Mouse (Mus musculus) myocyte (in vitro differentiated cells): ENCODE measurements at regions not wholly inside any gene's neighbourhood (a gene's known extent, or its start where the extent isn't known, plus 50 kb on each side); places are given as distances from the start of the nearest gene placed in this dataset.

Experiments
- H3K27me3 ChIP-seq: one replicate; pipeline ENCODE4 v1.6.1; 2011; ENCODE audit not compliant: control insufficient read depth, insufficient read depth, insufficient read length
- H3K36me3 ChIP-seq: one replicate; pipeline ENCODE4 v1.6.1; 2011; ENCODE audit not compliant: control insufficient read depth, insufficient read depth
- H3K4me2 ChIP-seq: one replicate; pipeline ENCODE4 v1.6.1; 2011; ENCODE audit warnings: low read depth, control low read depth
- H3K4me3 ChIP-seq: one replicate; pipeline ENCODE4 v1.5.1; 2011; ENCODE audit warnings: mild to moderate bottlenecking, control low read depth, moderate library complexity
- H3K79me2 ChIP-seq: one replicate; pipeline ENCODE4 v1.6.1; 2011; ENCODE audit not compliant: control insufficient read depth, insufficient read depth
- H3ac ChIP-seq: one replicate; pipeline ENCODE4 v1.6.1; 2011; ENCODE audit not compliant: control insufficient read depth, insufficient read length
- CEBPB ChIP-seq: IDR thresholded peaks from 2 replicates; pipeline ENCODE4 v1.6.1; 2011; ENCODE audit warnings: mild to moderate bottlenecking, moderate library complexity; ENCODE audit not compliant: poor library complexity, insufficient read depth, severe bottlenecking
- E2F4 ChIP-seq: IDR thresholded peaks from one replicate; pipeline ENCODE4 v1.6.1; 2011; ENCODE audit warnings: mild to moderate bottlenecking, control low read depth, moderate library complexity; ENCODE audit not compliant: insufficient read depth
- MAX ChIP-seq: IDR thresholded peaks from one replicate; pipeline ENCODE4 v1.6.1; 2011; ENCODE audit warnings: low read depth, mild to moderate bottlenecking, control low read depth
- MYOD1 ChIP-seq, 3 experiments: IDR thresholded peaks; one replicate each; pipeline ENCODE4 v1.6.1; 2011; ENCODE audit warnings: control low read depth in 2 of 3, low read depth in 2 of 3, mild to moderate bottlenecking in 2 of 3, moderate library complexity in 1 of 3; ENCODE audit not compliant: insufficient read length in 2 of 3, control insufficient read depth in 1 of 3
- MYOG ChIP-seq, 3 experiments: IDR thresholded peaks; one replicate each; pipeline ENCODE4 v1.6.1; 2011; ENCODE audit warnings: control low read depth in 2 of 3, low read depth in 2 of 3, mild to moderate bottlenecking in 2 of 3; ENCODE audit not compliant: insufficient read length in 2 of 3, control insufficient read depth in 1 of 3, insufficient read depth in 1 of 3
- POLR2A ChIP-seq: IDR thresholded peaks from one replicate; pipeline ENCODE4 v1.6.1; 2011; ENCODE audit warnings: low read depth, mild to moderate bottlenecking, control low read depth, moderate library complexity; ENCODE audit not compliant: insufficient read length
- POLR2AphosphoS2 ChIP-seq: IDR thresholded peaks from one replicate; pipeline ENCODE4 v1.6.1; 2011; ENCODE audit warnings: low read depth, control low read depth; ENCODE audit not compliant: insufficient read length
- REST ChIP-seq: IDR thresholded peaks from one replicate; pipeline ENCODE4 v1.6.1; 2011; ENCODE audit warnings: mild to moderate bottlenecking, control low read depth, moderate library complexity; ENCODE audit not compliant: insufficient read depth, insufficient read length
- SRF ChIP-seq: IDR thresholded peaks from one replicate; pipeline ENCODE4 v1.6.1; 2011; ENCODE audit warnings: low read depth; ENCODE audit not compliant: control insufficient read depth, insufficient read length
- TCF12 ChIP-seq: IDR thresholded peaks from one replicate; pipeline ENCODE4 v1.6.1; 2011; ENCODE audit warnings: mild to moderate bottlenecking, control low read depth; ENCODE audit not compliant: poor library complexity, insufficient read depth, severe bottlenecking
- TCF3 ChIP-seq: IDR thresholded peaks from one replicate; pipeline ENCODE4 v1.6.1; 2011; ENCODE audit warnings: low read depth, control low read depth; ENCODE audit not compliant: insufficient read length
- USF1 ChIP-seq: IDR thresholded peaks from one replicate; pipeline ENCODE4 v1.6.1; 2011; ENCODE audit warnings: low read depth, mild to moderate bottlenecking, control low read depth, moderate library complexity

- TF ChIP-seq MAX: no peak
- no peak for TF ChIP-seq TCF12
- no peak for TF ChIP-seq TCF3
- no peak for TF ChIP-seq REST
- TF ChIP-seq CEBPB: no peak
- TF ChIP-seq MYOD1 (IDR thresholded peaks at IDR 0.05; ENCODE audit: control insufficient read depth in 1 of 3, insufficient read length in 2 of 3, low read depth in 2 of 3): no peak
- TF ChIP-seq MYOG (IDR thresholded peaks at IDR 0.05; ENCODE audit: control insufficient read depth in 1 of 3, insufficient read depth in 1 of 3, insufficient read length in 2 of 3, low read depth in 2 of 3): no peak
- TF ChIP-seq E2F4: no peak
- Histone ChIP-seq H3K4me3 (no peak overlapping the region), H3K4me2 (no peak overlapping the region), H3K36me3 (no peaks in the 10 kb centered on the region), H3K79me2 (no peaks in the 10 kb centered on the region), H3ac (no peak overlapping the region), H3K27me3 (no peaks in the 10 kb centered on the region)
Observed at GRCm38 (mm10) chr11:8297462-8297861, 366.9 kb downstream of the Tns3 start.

DNA sequence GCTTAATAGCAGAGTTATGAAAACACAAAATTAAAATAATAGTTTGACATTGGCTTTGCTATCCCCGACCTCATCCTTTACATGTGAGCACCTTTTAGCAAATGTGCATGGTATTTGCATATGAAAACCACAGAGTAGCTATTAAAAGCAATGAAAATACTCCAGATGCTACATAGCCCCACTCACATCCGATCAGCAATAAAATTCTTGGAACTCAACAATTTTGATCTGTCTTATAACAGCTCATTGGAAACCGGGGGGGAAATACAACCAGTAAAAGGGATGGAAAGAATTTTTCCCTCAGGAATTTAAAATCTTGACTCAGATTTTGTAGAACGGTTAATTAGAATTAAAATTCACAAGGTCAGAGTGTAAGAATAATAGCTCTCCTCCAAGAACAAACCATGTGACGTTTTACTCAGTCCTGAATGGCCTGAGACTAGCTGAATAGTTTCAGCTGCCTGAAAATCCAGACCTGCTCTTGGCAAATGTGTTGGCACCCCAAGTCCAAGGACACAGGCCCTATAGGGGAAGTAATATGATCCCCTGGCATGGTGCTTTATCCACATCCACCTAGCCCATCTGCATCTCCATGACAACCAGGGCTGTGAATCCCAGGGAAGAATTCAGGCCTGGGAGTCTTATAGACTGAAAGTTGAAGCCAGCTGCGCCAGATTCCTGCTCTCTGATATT is 370.9 kb downstream of the Tns3 start:
- H3K4me3 ChIP-seq: no peak overlapping the region
- TF ChIP-seq USF1 (no peak), CEBPB (no peak)

DNA sequence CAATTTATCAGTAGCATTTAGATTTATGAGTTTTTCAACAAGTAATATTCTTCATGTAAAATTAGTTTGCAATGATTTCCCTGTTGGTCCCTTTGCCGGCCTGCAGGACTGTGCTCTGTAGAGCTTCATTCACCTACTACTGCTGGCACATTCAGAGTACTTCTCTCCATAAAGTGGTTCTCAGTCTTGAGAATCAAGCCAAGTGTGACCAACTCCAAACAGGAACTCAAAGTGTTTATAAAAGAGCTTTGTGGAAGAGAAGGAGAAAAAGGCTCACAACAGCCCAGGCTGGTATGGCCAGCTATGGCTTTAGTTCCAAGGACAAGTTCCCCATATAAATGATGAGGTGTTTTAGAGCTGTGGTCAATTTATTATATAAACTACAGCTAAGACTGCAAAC is 379.1 kb downstream of the Tns3 start:
- Histone ChIP-seq H3ac (no peak overlapping the region), H3K36me3 (no peaks in the 10 kb centered on the region), H3K4me2 (no peak overlapping the region), H3K4me3 (no peak overlapping the region), H3K27me3 (no peaks in the 10 kb centered on the region), H3K79me2 (no peaks in the 10 kb centered on the region)
- no peak for TF ChIP-seq MYOG (IDR thresholded peaks at IDR 0.05; ENCODE audit: control insufficient read depth in 1 of 3, insufficient read depth in 1 of 3, insufficient read length in 2 of 3, low read depth in 2 of 3)
- no peak for TF ChIP-seq USF1
- no peak for TF ChIP-seq TCF3
- no peak for TF ChIP-seq TCF12
- TF ChIP-seq POLR2A: no peak
- TF ChIP-seq REST: no peak
- no peak for TF ChIP-seq E2F4
- TF ChIP-seq MAX: no peak
- TF ChIP-seq POLR2AphosphoS2: no peak
- no peak for TF ChIP-seq CEBPB
- no peak for TF ChIP-seq SRF
- no peak for TF ChIP-seq MYOD1 (IDR thresholded peaks at IDR 0.05; ENCODE audit: control insufficient read depth in 1 of 3, insufficient read length in 2 of 3, low read depth in 2 of 3)

More for the DNA sequence above, 370.9 kb downstream of the Tns3 start:
- Histone ChIP-seq H3K27me3 (no peaks in the 10 kb centered on the region), H3K79me2 (no peaks in the 10 kb centered on the region), H3K36me3 (no peaks in the 10 kb centered on the region), H3ac (no peak overlapping the region), H3K4me2 (no peak overlapping the region)

GRCm38 (mm10) chr11:8275203-8275602 is 389.1 kb downstream of the Tns3 start:
- Histone ChIP-seq H3K79me2 (no peaks in the 10 kb centered on the region), H3K4me2 (no peak overlapping the region), H3K36me3 (no peaks in the 10 kb centered on the region), H3K27me3 (no peaks in the 10 kb centered on the region), H3ac (no peak overlapping the region), H3K4me3 (no peak overlapping the region)
- TF ChIP-seq POLR2AphosphoS2 (no peak), SRF (no peak), TCF3 (no peak), USF1 (no peak), MAX (no peak), POLR2A (no peak), TCF12 (no peak), MYOG (IDR thresholded peaks at IDR 0.05; ENCODE audit: control insufficient read depth in 1 of 3, insufficient read depth in 1 of 3, insufficient read length in 2 of 3, low read depth in 2 of 3) (no peak), REST (no peak), E2F4 (no peak), CEBPB (no peak), MYOD1 (IDR thresholded peaks at IDR 0.05; ENCODE audit: control insufficient read depth in 1 of 3, insufficient read length in 2 of 3, low read depth in 2 of 3) (no peak)

GRCm38 (mm10) chr11:8269171-8269570 is 395.2 kb downstream of the Tns3 start:
- no peak overlapping the region for H3K4me2 ChIP-seq

More at GRCm38 (mm10) chr11:8269171-8269570, 395.2 kb downstream of the Tns3 start:
- Histone ChIP-seq H3ac (no peak overlapping the region), H3K36me3 (no peaks in the 10 kb centered on the region), H3K27me3 (no peaks in the 10 kb centered on the region), H3K4me3 (no peak overlapping the region), H3K79me2 (no peaks in the 10 kb centered on the region)
- TF ChIP-seq REST (no peak), SRF (no peak), POLR2A (no peak), MYOD1 (IDR thresholded peaks at IDR 0.05; ENCODE audit: control insufficient read depth in 1 of 3, insufficient read length in 2 of 3, low read depth in 2 of 3) (no peak), POLR2AphosphoS2 (no peak), E2F4 (no peak), MAX (no peak), TCF12 (no peak), USF1 (no peak), MYOG (IDR thresholded peaks at IDR 0.05; ENCODE audit: control insufficient read depth in 1 of 3, insufficient read depth in 1 of 3, insufficient read length in 2 of 3, low read depth in 2 of 3) (no peak)
